Mouse (Mus musculus) erythroblast, adult 5-6 weeks (primary cell): ENCODE results near the gene Dchs2. TPM values are rescaled to one million over a fixed set of nuclear protein-coding genes. Genes with fewer than 3 reads are reported as not detected.

Experiments
- ATAC-seq: replicated peaks from 2 replicates; pipeline ENCODE4 v1.8.0; 2016; ENCODE audit warnings: moderate number of reproducible peaks, mild to moderate bottlenecking, moderate TSS enrichment, inconsistent platforms; ENCODE audit not compliant: poor library complexity, low FRiP score, severe bottlenecking
- total RNA-seq, 2 experiments: library from RNA; stranded (forward) in 1 of 2; stranded (reverse) in 1 of 2; fragments of 150-400 nt in 1 of 2; fragments of 200-764, 138-1000 nt in 1 of 2; gene quantifications; 2 replicates each; pipeline versions ENCODE4 v1.2.3 to v1.2.4; 2015 to 2017; ENCODE audit warnings: low replicate concordance in 2 of 2

Gene Dchs2
- total RNA-seq, 2 experiments from 2014 or later: not detected

DNA sequence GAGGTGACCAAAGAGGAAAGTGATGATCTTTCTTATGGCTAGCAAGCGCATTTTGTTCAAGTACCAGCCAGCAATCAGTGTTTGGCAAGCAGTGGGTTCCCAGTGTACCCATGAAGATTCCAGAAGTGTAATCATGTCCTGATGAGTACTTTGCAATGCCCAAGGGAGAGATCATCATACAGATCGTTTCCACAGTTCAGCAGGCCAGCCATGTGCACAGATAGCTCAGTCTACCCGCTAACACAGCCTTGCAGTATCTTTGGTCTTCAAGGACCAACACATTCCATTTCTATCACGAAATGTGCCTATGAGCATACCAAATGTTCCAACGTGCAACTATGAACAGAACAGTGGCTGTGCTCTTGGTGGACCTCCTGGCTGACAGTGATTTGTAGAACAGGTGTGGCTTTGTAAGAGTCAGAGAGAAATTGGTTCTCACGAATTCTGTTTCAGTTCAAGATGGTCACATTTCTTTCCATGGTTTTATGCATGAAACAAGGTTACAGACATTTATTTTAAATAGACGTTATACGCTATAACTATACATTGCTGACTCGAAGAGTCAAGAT lies 240.8 kb downstream of the Dchs2 start:
- ATAC-seq: no peak

DNA sequence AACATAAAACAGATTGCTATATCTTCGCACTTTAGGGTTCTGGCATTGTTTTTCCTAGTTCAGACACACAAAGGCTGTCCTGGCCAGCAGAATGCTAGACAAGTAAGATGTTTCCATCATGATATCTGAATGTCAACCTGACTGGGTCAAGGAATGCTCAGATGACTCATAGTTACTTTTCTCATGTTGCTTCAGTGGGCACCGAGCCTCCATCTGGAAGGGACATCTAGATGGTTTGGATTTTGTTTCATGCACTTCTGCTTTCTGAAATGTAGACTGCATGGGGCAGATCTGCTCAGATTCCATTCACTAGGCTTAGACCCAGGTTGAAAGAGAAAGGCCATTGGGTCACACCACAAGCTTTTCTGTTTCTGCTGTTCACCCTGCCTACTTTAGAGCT lies 242.1 kb downstream of the Dchs2 start:
- ATAC-seq: no peak

DNA sequence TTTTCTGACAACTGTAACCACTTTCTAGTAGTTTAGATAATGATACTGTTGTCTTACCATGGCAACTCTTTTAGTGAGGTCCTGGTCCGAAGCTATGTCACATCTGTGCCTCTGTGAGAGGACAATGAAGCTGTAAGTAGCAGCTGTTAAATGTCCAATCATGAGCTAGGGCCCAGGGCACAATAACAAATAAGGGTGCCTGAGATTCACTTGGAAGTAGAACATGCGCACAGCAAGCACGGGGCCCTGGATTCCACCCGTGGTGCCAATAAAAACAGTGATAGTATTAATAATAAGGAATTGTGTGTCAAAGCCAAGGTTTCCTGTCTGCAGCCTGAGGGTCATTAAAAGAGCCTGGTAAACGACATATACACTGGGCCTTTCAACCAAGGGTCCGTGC lies 246.6 kb downstream of the Dchs2 start:
- ATAC-seq: no peak

DNA sequence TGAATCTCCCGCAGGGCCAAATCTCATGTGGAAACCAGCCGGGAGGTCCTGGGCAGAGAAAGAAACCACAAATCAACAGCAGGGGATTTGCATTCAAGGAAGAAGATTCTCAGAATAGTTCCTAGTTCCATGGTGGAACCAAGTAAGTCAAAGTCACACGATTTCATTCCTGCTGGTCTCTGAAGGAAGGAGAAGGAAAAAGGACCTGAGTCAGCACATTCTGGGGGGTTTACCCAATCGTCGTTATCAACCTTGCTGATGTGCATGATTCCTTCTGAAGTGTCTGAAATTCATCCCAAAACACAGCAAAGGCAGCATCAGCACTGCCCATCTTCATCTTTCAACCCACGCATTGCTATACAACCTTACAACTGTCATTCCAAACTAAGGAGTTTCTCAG lies 249.1 kb downstream of the Dchs2 start:
- ATAC-seq: no peak

Other genes with a start within 250 kb of the Dchs2 start
- gene Lrat, start 224.0 kb upstream of the Dchs2 start, total RNA-seq (2015; ENCODE audit: low replicate concordance): not detected in 2 replicates
- not detected in 2 replicates for gene Lrat, start 224.0 kb upstream of the Dchs2 start, total RNA-seq (2017; ENCODE audit: low replicate concordance)
- gene Fgg, start 120.2 kb upstream of the Dchs2 start, total RNA-seq (2015; ENCODE audit: low replicate concordance): not detected in 2 replicates
- not detected in 2 replicates for gene Fgg, start 120.2 kb upstream of the Dchs2 start, total RNA-seq (2017; ENCODE audit: low replicate concordance)
- gene Fga, start 101.9 kb upstream of the Dchs2 start, total RNA-seq (2015; ENCODE audit: low replicate concordance): not detected in 2 replicates
- not detected in 2 replicates for gene Fga, start 101.9 kb upstream of the Dchs2 start, total RNA-seq (2017; ENCODE audit: low replicate concordance)
- not detected in 2 replicates for gene Fgb, start 78.1 kb upstream of the Dchs2 start, total RNA-seq (2015; ENCODE audit: low replicate concordance)
- not detected in 2 replicates for gene Fgb, start 78.1 kb upstream of the Dchs2 start, total RNA-seq (2017; ENCODE audit: low replicate concordance)
- 18.3 and 23.6 TPM in 2 replicates for gene Plrg1, start 72.4 kb upstream of the Dchs2 start, total RNA-seq (2015; ENCODE audit: low replicate concordance)
- 23.4 and 23.8 TPM in 2 replicates for gene Plrg1, start 72.4 kb upstream of the Dchs2 start, total RNA-seq (2017; ENCODE audit: low replicate concordance)